Mouse (Mus musculus): ENCODE results near the gene B4galt3. TPM values are rescaled to one million over a fixed set of nuclear protein-coding genes. Genes with fewer than 3 reads are reported as not detected.

Gene B4galt3
- 90.9 and 94.0 TPM in 2 replicates for polyA plus RNA-seq (2012; rRNA removed)

GRCm38 (mm10) chr1:171269848-171270572 lies at the start of gene B4galt3:
Gene B4galt3, plus strand, starts transcription at chr1:171270328.

GRCm38 (mm10) chr1:171222238-171223155 lies 47.6 kb upstream of the B4galt3 start, which contains the start of gene Tomm40l:
Gene Tomm40l, minus strand, starts transcription at chr1:171222514.

GRCm38 (mm10) chr1:171224857-171225256 lies 45.3 kb upstream of the B4galt3 start, which contains the start of gene Apoa2:
Gene Apoa2, plus strand, starts transcription at chr1:171225054.

GRCm38 (mm10) chr1:171234126-171234525 lies 36.0 kb upstream of the B4galt3 start, which contains the start of gene Fcer1g:
Gene Fcer1g, minus strand, starts transcription at chr1:171234365.

GRCm38 (mm10) chr1:171249913-171250600 lies 20.1 kb upstream of the B4galt3 start, which contains the start of gene Adamts4:
Gene Adamts4, plus strand, starts transcription at chr1:171250421.

GRCm38 (mm10) chr1:171250680-171251593 lies 19.2 kb upstream of the B4galt3 start, which contains the start of gene Ndufs2:
Gene Ndufs2, minus strand, starts transcription at chr1:171251388.

GRCm38 (mm10) chr1:171280916-171281527 lies 10.9 kb downstream of the B4galt3 start, which contains the start of gene Ppox:
Gene Ppox, minus strand, starts transcription at chr1:171281186.

GRCm38 (mm10) chr1:171287136-171288081 lies 17.3 kb downstream of the B4galt3 start, which contains the start of gene Usp21:
Gene Usp21, minus strand, starts transcription at chr1:171287991.

GRCm38 (mm10) chr1:171294298-171295062 lies 24.4 kb downstream of the B4galt3 start, which contains the start of gene Ufc1:
Gene Ufc1, minus strand, starts transcription at chr1:171295024.

Other genes starting within 250 kb of the B4galt3 start
- gene Fcgr3, start 205.4 kb upstream of the B4galt3 start, polyA plus RNA-seq (2012; rRNA removed): 5.2 and 7.3 TPM in 2 replicates
- 5.2 and 8.0 TPM in 2 replicates for gene Cfap126, start 156.4 kb upstream of the B4galt3 start, polyA plus RNA-seq (2012; rRNA removed)
- gene Sdhc, start 119.7 kb upstream of the B4galt3 start, polyA plus RNA-seq (2012; rRNA removed): 233 and 246 TPM in 2 replicates
- gene Mpz, start 119.6 kb upstream of the B4galt3 start, polyA plus RNA-seq (2012; rRNA removed): 0.70 and 10.6 TPM in 2 replicates
- 15.7 and 19.8 TPM in 2 replicates for gene Pcp4l1, start 74.1 kb upstream of the B4galt3 start, polyA plus RNA-seq (2012; rRNA removed)
- 0.03 and 0.06 TPM in 2 replicates for gene Nr1i3, start 56.4 kb upstream of the B4galt3 start, polyA plus RNA-seq (2012; rRNA removed)
- 47.7 and 50.1 TPM in 2 replicates for gene Tomm40l, start 47.8 kb upstream of the B4galt3 start, polyA plus RNA-seq (2012; rRNA removed)
- 2.4 and 3.0 TPM in 2 replicates for gene Apoa2, start 45.3 kb upstream of the B4galt3 start, polyA plus RNA-seq (2012; rRNA removed)
- gene Fcer1g, start 36.0 kb upstream of the B4galt3 start, polyA plus RNA-seq (2012; rRNA removed): 13.6 and 15.5 TPM in 2 replicates
- gene Adamts4, start 19.9 kb upstream of the B4galt3 start, polyA plus RNA-seq (2012; rRNA removed): 4.1 and 4.2 TPM in 2 replicates
- 131 and 134 TPM in 2 replicates for gene Ndufs2, start 18.9 kb upstream of the B4galt3 start, polyA plus RNA-seq (2012; rRNA removed)
- 66.2 and 67.0 TPM in 2 replicates for gene Ppox, start 10.9 kb downstream of the B4galt3 start, polyA plus RNA-seq (2012; rRNA removed)
- gene Usp21, start 17.7 kb downstream of the B4galt3 start, polyA plus RNA-seq (2012; rRNA removed): 93.2 and 96.4 TPM in 2 replicates
- 67.6 and 71.7 TPM in 2 replicates for gene Ufc1, start 24.7 kb downstream of the B4galt3 start, polyA plus RNA-seq (2012; rRNA removed)
- 57.8 and 58.7 TPM in 2 replicates for gene Dedd, start 58.8 kb downstream of the B4galt3 start, polyA plus RNA-seq (2012; rRNA removed)
- 64.1 and 65.4 TPM in 2 replicates for gene Nit1, start 75.3 kb downstream of the B4galt3 start, polyA plus RNA-seq (2012; rRNA removed)
- gene Pfdn2, start 75.3 kb downstream of the B4galt3 start, polyA plus RNA-seq (2012; rRNA removed): 80.6 and 91.3 TPM in 2 replicates
- 3.4 and 3.6 TPM in 2 replicates for gene Klhdc9, start 90.5 kb downstream of the B4galt3 start, polyA plus RNA-seq (2012; rRNA removed)
- gene Nectin4, start 99.8 kb downstream of the B4galt3 start, polyA plus RNA-seq (2012; rRNA removed): 2.2 and 4.1 TPM in 2 replicates
- gene Arhgap30, start 118.6 kb downstream of the B4galt3 start, polyA plus RNA-seq (2012; rRNA removed): 0.44 and 0.48 TPM in 2 replicates
- gene Usf1, start 141.0 kb downstream of the B4galt3 start, polyA plus RNA-seq (2012; rRNA removed): 186 and 199 TPM in 2 replicates
- gene Tstd1, start 148.5 kb downstream of the B4galt3 start, polyA plus RNA-seq (2012; rRNA removed): 3.8 and 4.4 TPM in 2 replicates
- 4.3 and 5.2 TPM in 2 replicates for gene F11r, start 167.2 kb downstream of the B4galt3 start, polyA plus RNA-seq (2012; rRNA removed)
- 18.7 and 19.8 TPM in 2 replicates for gene Alyref2, start 233.2 kb downstream of the B4galt3 start, polyA plus RNA-seq (2012; rRNA removed)

Measured in central nervous system, embryonic 18 days (tissue).